Mouse (Mus musculus) neural tube, embryonic 15.5 days (tissue): ENCODE measurements around the gene Zfp459. TPM values are rescaled to one million over a fixed set of nuclear protein-coding genes. Genes with fewer than 3 reads are reported as not detected.
"Not testable (repeated sequence)": the region's sequence is repeated elsewhere in the genome, so short reads cannot be mapped to it uniquely, and the experiment has no call there.

Experiments used
- ATAC-seq: fragments of 200-750 bp; cut with Nextera tagmentation; 2 replicates; pipeline ENCODE4 v1.8.0; 2017; ENCODE audit warnings: mild to moderate bottlenecking, moderate TSS enrichment, moderate library complexity; ENCODE audit not compliant: low FRiP score
- H3K27ac ChIP-seq: fragments of 300-500 bp; sonication (generic); replicated peaks from 2 replicates; pipeline ENCODE4 v1.5.1; 2015; ENCODE audit warnings: mild to moderate bottlenecking, inconsistent platforms
- H3K27me3 ChIP-seq: fragments of 300-500 bp; sonication (generic); replicated peaks from 2 replicates; pipeline ENCODE4 v1.6.1; 2015; ENCODE audit warnings: inconsistent platforms
- H3K36me3 ChIP-seq: fragments of 300-500 bp; sonication (generic); 2 replicates; pipeline ENCODE4 v1.6.1; 2015; ENCODE audit warnings: inconsistent platforms
- H3K4me1 ChIP-seq: fragments of 300-500 bp; sonication (generic); 2 replicates; pipeline ENCODE4 v1.6.1; 2015; ENCODE audit warnings: inconsistent platforms
- H3K4me2 ChIP-seq: fragments of 300-500 bp; sonication (generic); 2 replicates; pipeline ENCODE4 v1.6.1; 2015; ENCODE audit warnings: inconsistent platforms, mild to moderate bottlenecking, moderate library complexity
- H3K4me3 ChIP-seq: fragments of 300-500 bp; sonication (generic); replicated peaks from 2 replicates; pipeline ENCODE4 v1.5.1; 2015; ENCODE audit warnings: mild to moderate bottlenecking, inconsistent platforms
- H3K9ac ChIP-seq: fragments of 300-500 bp; sonication (generic); replicated peaks from 2 replicates; pipeline ENCODE4 v1.6.1; 2015; ENCODE audit warnings: mild to moderate bottlenecking, inconsistent platforms
- H3K9me3 ChIP-seq: fragments of 300-500 bp; sonication (generic); replicated peaks from 2 replicates; pipeline ENCODE4 v1.6.1; 2016; ENCODE audit warnings: inconsistent platforms
- WGBS: fragments of 180-500 bp; shearing (Covaris S2); methylation state at CpG from one replicate; pipeline ENCODE4 v1.1.7; 2015; ENCODE audit warnings: mixed read lengths; 5-methylcytosine and 5-hydroxymethylcytosine counted together
- polyA plus RNA-seq: library from polyadenylated mRNA; unstranded; fragments of >200 nt; fragmentation: Nextera tagmentation; extraction: Ambion mirVana; gene quantifications from 2 replicates; pipeline ENCODE4 v1.2.1, GENCODE M21; 2015

The Zfp459 gene
- polyA plus RNA-seq, 1 experiment from 2014 or later = 0.50 TPM

GRCm38 (mm10) chr13:67415759-67416158 lies 5.5 kb downstream of the Zfp459 start:
- no peaks in the 10 kb centered on the region for H3K27me3 ChIP-seq
- H3K4me1 ChIP-seq = peaks cover 4% of the 10 kb centered on the region
- H3K4me2 ChIP-seq = no peak overlapping the region
- H3K9me3 ChIP-seq = no peaks in the 10 kb centered on the region
- WGBS = 88% methylated on average over 6 of the region's 6 CpGs
- no peaks in the 10 kb centered on the region for H3K36me3 ChIP-seq
- H3K27ac ChIP-seq = no peak overlapping the region
- no peak overlapping the region for H3K4me3 ChIP-seq
- no peak for ATAC-seq
- H3K9ac ChIP-seq = no peak overlapping the region

- H3K4me2 ChIP-seq, ATAC-seq, H3K27me3 ChIP-seq, H3K4me1 ChIP-seq, H3K27ac ChIP-seq, H3K4me3 ChIP-seq, H3K9me3 ChIP-seq, H3K9ac ChIP-seq, H3K36me3 ChIP-seq: not testable (repeated sequence)
- 76% methylated on average over 3 of the region's 3 CpGs for WGBS
Observed at GRCm38 (mm10) chr13:67413634-67414033, 7.6 kb downstream of the Zfp459 start.

- Histone ChIP-seq H3K9ac (peak within 1 kb of the TSS; percentile 53; the same call in 1 of the 2 replicates), H3K4me2 (peak within 1 kb of the TSS; percentile 69), H3K4me3 (peak within 1 kb of the TSS; percentile 57)
- not testable (repeated sequence) for H3K9me3 ChIP-seq, H3K27ac ChIP-seq, H3K27me3 ChIP-seq, H3K4me1 ChIP-seq, H3K36me3 ChIP-seq
- WGBS = 5% methylated on average over 15 of the region's 16 CpGs
- peak; percentile 99 for ATAC-seq
Observed at GRCm38 (mm10) chr13:67399183-67399903, 21.9 kb downstream of the Zfp459 start, which contains the start of gene Zfp429. Zfp429 (minus strand) TSS chr13:67399819.

- not testable (repeated sequence) for H3K36me3 ChIP-seq, H3K27me3 ChIP-seq, H3K4me3 ChIP-seq, H3K9me3 ChIP-seq, H3K4me1 ChIP-seq, H3K9ac ChIP-seq, H3K4me2 ChIP-seq, H3K27ac ChIP-seq
- 53% methylated on average over 3 of the region's 3 CpGs for WGBS
- ATAC-seq = peak; percentile 37; the same call in 1 of the 2 replicates
Observed at GRCm38 (mm10) chr13:67376255-67376654, 45.0 kb downstream of the Zfp459 start.

- H3K4me1 ChIP-seq, H3K36me3 ChIP-seq, H3K27ac ChIP-seq, H3K27me3 ChIP-seq, H3K9me3 ChIP-seq: not testable (repeated sequence)
- WGBS = 22% methylated on average over 15 of the region's 15 CpGs
- Histone ChIP-seq H3K4me3 (peak within 1 kb of the TSS; percentile 42), H3K4me2 (peak within 1 kb of the TSS; percentile 58), H3K9ac (0 out of 2 replicates have a peak within 1 kb of the TSS, but pooled peaks have one; percentile 20)
- peak; percentile 96 for ATAC-seq
Observed at GRCm38 (mm10) chr13:67375050-67375911, 45.9 kb downstream of the Zfp459 start, which contains the start of the genes Gm28041 and Zfp456. Gm28041 (minus strand) TSS chr13:67375733. Zfp456 (minus strand) TSS chr13:67375810.

GRCm38 (mm10) chr13:67360131-67360744 lies 61.0 kb downstream of the Zfp459 start, which contains the start of the genes Gm28044 and Zfp953:
Gm28044 (minus strand) TSS chr13:67360536.
Zfp953 (minus strand) TSS chr13:67360605.
- H3K36me3 ChIP-seq = no peaks in the 10 kb centered on the region
- H3K27ac ChIP-seq = peak within 1 kb of the TSS; percentile 62
- peak within 1 kb of the TSS; percentile 78 for H3K4me2 ChIP-seq
- peak within 1 kb of the TSS; percentile 59 for H3K9ac ChIP-seq
- H3K9me3 ChIP-seq = no peaks in the 10 kb centered on the region
- ATAC-seq = peak; percentile 96
- H3K4me1 ChIP-seq = peaks cover 13% of the 10 kb centered on the region
- under 1% methylated on average over 15 of the region's 15 CpGs for WGBS
- no peaks in the 10 kb centered on the region for H3K27me3 ChIP-seq
- peak within 1 kb of the TSS; percentile 71 for H3K4me3 ChIP-seq

Other genes starting within 250 kb of the Zfp459 start
- gene Rsl1, start 248.2 kb downstream of the Zfp459 start, polyA plus RNA-seq = 6.2 and 7.0 TPM in 2 replicates
- gene Zfp455, start 226.9 kb downstream of the Zfp459 start, polyA plus RNA-seq = 1.8 and 2.6 TPM in 2 replicates
- gene Zfp458, start 143.0 kb downstream of the Zfp459 start, polyA plus RNA-seq = 4.8 and 4.9 TPM in 2 replicates
- 1.7 and 2.0 TPM in 2 replicates for gene Zfp457, start 114.9 kb downstream of the Zfp459 start, polyA plus RNA-seq
- gene Zfp595, start 88.8 kb downstream of the Zfp459 start, polyA plus RNA-seq = 1.7 and 2.0 TPM in 2 replicates
- gene Gm28044, start 60.9 kb downstream of the Zfp459 start, polyA plus RNA-seq = not detected in 2 replicates
- 0.56 and 0.77 TPM in 2 replicates for gene Zfp953, start 60.8 kb downstream of the Zfp459 start, polyA plus RNA-seq
- 0.27 TPM in 1 of 2 replicates, not detected in the other for gene Gm28041, start 45.7 kb downstream of the Zfp459 start, polyA plus RNA-seq
- 0.65 and 1.1 TPM in 2 replicates for gene Zfp456, start 45.6 kb downstream of the Zfp459 start, polyA plus RNA-seq
- gene Zfp429, start 21.6 kb downstream of the Zfp459 start, polyA plus RNA-seq = 4.0 and 5.5 TPM in 2 replicates
- 5.1 and 7.6 TPM in 2 replicates for gene Zfp874a, start 30.2 kb upstream of the Zfp459 start, polyA plus RNA-seq
- 2.5 and 3.7 TPM in 2 replicates for gene Zfp874b, start 62.8 kb upstream of the Zfp459 start, polyA plus RNA-seq
- gene Zfp58, start 79.1 kb upstream of the Zfp459 start, polyA plus RNA-seq = 10.4 and 11.2 TPM in 2 replicates
- not detected in 2 replicates for gene Gm26965, start 104.7 kb upstream of the Zfp459 start, polyA plus RNA-seq
- 30.4 and 37.0 TPM in 2 replicates for gene Zfp87, start 104.8 kb upstream of the Zfp459 start, polyA plus RNA-seq
- gene Zfp748, start 132.4 kb upstream of the Zfp459 start, polyA plus RNA-seq = 13.1 and 13.2 TPM in 2 replicates
- gene Zfp729b, start 188.3 kb upstream of the Zfp459 start, polyA plus RNA-seq = 4.8 and 4.9 TPM in 2 replicates
- gene Gm49345, start 216.4 kb upstream of the Zfp459 start, polyA plus RNA-seq = not detected in 2 replicates
- gene Zfp729a, start 216.4 kb upstream of the Zfp459 start, polyA plus RNA-seq = 2.9 and 3.4 TPM in 2 replicates